Mouse (Mus musculus): ENCODE measurements around the gene Haus5.

GRCm38 (mm10) chr7:30633762-30634412 is 30.9 kb downstream of the Haus5 start:
- TF ChIP-seq EP300 (IDR thresholded peaks at IDR 0.05; ENCODE audit: low read depth) (no peak), CTCF (IDR thresholded peaks at IDR 0.05; ENCODE audit: low read depth) (no peak)
